Mouse (Mus musculus) kidney, adult 2 months (tissue): Measurements from ENCODE around the gene Gm49711. TPM values are rescaled to one million over a fixed set of nuclear protein-coding genes. Genes with fewer than 3 reads are reported as not detected.
A peak's percentile ranks its signal among the peaks of the same experiment; 100 is the strongest.

Experiments used
- DNase-seq: peaks from one replicate; pipeline ENCODE4 v3.0.0; 2021
- H3K27ac ChIP-seq: fragments of 200-500 bp; 2 replicates; pipeline ENCODE4 v1.5.1; 2012; ENCODE audit warnings: low read depth, low read length, control low read depth, inconsistent platforms; ENCODE audit not compliant: insufficient read depth
- H3K27me3 ChIP-seq: fragments of 200-500 bp; replicated peaks from 2 replicates; pipeline ENCODE4 v1.6.1; 2012; ENCODE audit warnings: mild to moderate bottlenecking, moderate library complexity, low read length, inconsistent platforms; ENCODE audit not compliant: control insufficient read depth, insufficient read depth
- H3K36me3 ChIP-seq: fragments of 200-500 bp; 2 replicates; pipeline ENCODE4 v1.6.1; 2012; ENCODE audit warnings: mild to moderate bottlenecking, moderate library complexity, low read length, inconsistent platforms; ENCODE audit not compliant: control insufficient read depth, insufficient read depth
- H3K4me1 ChIP-seq: fragments of 200-500 bp; 2 replicates; pipeline ENCODE4 v1.6.1; 2011; ENCODE audit warnings: low read length; ENCODE audit not compliant: control insufficient read depth, insufficient read depth
- H3K4me3 ChIP-seq: fragments of 200-500 bp; 2 replicates; pipeline ENCODE4 v1.5.1; 2011; ENCODE audit warnings: mild to moderate bottlenecking, low read depth, low read length, control low read depth; ENCODE audit not compliant: insufficient read depth
- CTCF ChIP-seq: fragments of 200-500 bp; conservative IDR thresholded peaks from 2 replicates; pipeline ENCODE4 v1.5.1; 2011; ENCODE audit warnings: low read depth, mild to moderate bottlenecking, control low read depth, low read length, moderate library complexity, mixed read lengths; ENCODE audit not compliant: insufficient read depth, insufficient read length
- POLR2A ChIP-seq: fragments of 200-500 bp; IDR thresholded peaks from one replicate; pipeline ENCODE4 v1.6.1; 2011; ENCODE audit warnings: low read depth, low read length, control low read depth
- WGBS: fragments of 180-500 bp; shearing (Covaris S2); methylation state at CpG from one replicate; pipeline ENCODE4 v1.1.7; 2018; 5-methylcytosine and 5-hydroxymethylcytosine counted together
- polyA plus RNA-seq: library from polyadenylated mRNA; depleted of rRNA; stranded (reverse); fragments of >200 nt; gene quantifications from 2 replicates; pipeline ENCODE4 v1.2.3, GENCODE M21; 2012; rRNA removed

Gene Gm49711
- polyA plus RNA-seq, result 0.16 TPM in 1 of 2 replicates, not detected in the other

GRCm38 (mm10) chr16:92057852-92058643, at the start of gene Gm49711, which contains the start of the genes Mrps6 and Slc5a3:
TSS of gene Gm49711 (plus strand) at chr16:92058316.
TSS of gene Mrps6 (plus strand) at chr16:92058270.
TSS of gene Slc5a3 (plus strand) at chr16:92058322.
- Histone ChIP-seq H3K27ac (peak within 1 kb of the TSS; percentile 98), H3K27me3 (no peaks in the 10 kb centered on the region), H3K36me3 (peaks cover 1% of the 10 kb centered on the region; the same call in 1 of the 2 replicates), H3K4me1 (peaks cover 9% of the 10 kb centered on the region; the same call in 1 of the 2 replicates), H3K4me3 (peak within 1 kb of the TSS; percentile 97)
- 1% methylated on average over 99 of the region's 99 CpGs for WGBS
- TF ChIP-seq CTCF (0 out of 2 replicates have a peak, but pooled peaks have one; percentile 1), POLR2A (peak; percentile 92)
- peak; percentile 93 for DNase-seq

GRCm38 (mm10) chr16:92009586-92009985, 48.5 kb upstream of the Gm49711 start:
- DNase-seq, result no peak
- Histone ChIP-seq H3K36me3 (no peaks in the 10 kb centered on the region), H3K4me1 (no peaks in the 10 kb centered on the region), H3K27ac (no peak overlapping the region), H3K4me3 (no peak overlapping the region), H3K27me3 (no peaks in the 10 kb centered on the region)
- TF ChIP-seq CTCF (no peak), POLR2A (no peak)
- WGBS, result 94% methylated on average over 2 of the region's 2 CpGs

- H3K4me1 ChIP-seq, result peaks cover 2% of the 10 kb centered on the region; the same call in 1 of the 2 replicates
- no peak overlapping the region for H3K27ac ChIP-seq
- TF ChIP-seq POLR2A, result no peak
- no peak for TF ChIP-seq CTCF
Measured at GRCm38 (mm10) chr16:92016792-92017191, 41.3 kb upstream of the Gm49711 start.

GRCm38 (mm10) chr16:92019141-92020118, 38.7 kb upstream of the Gm49711 start:
- no peaks in the 10 kb centered on the region for H3K36me3 ChIP-seq
- H3K4me1 ChIP-seq, result peaks cover 2% of the 10 kb centered on the region; the same call in 1 of the 2 replicates
- DNase-seq, result peak; percentile 60
- peak overlapping the region; percentile 47 for H3K4me3 ChIP-seq
- TF ChIP-seq CTCF (no peak), POLR2A (peak; percentile 11)
- H3K27me3 ChIP-seq, result no peaks in the 10 kb centered on the region
- 10% methylated on average over 26 of the region's 26 CpGs for WGBS
- H3K27ac ChIP-seq, result peak overlapping the region; percentile 88

More at GRCm38 (mm10) chr16:92016792-92017191, 41.3 kb upstream of the Gm49711 start:
- no peak overlapping the region for H3K4me3 ChIP-seq
- no peaks in the 10 kb centered on the region for H3K36me3 ChIP-seq
- no peak for DNase-seq
- WGBS, result 79% methylated on average over 8 of the region's 8 CpGs
- H3K27me3 ChIP-seq, result no peaks in the 10 kb centered on the region

- no peaks in the 10 kb centered on the region for H3K27me3 ChIP-seq
- TF ChIP-seq CTCF, result no peak
- no peak for TF ChIP-seq POLR2A
- H3K4me3 ChIP-seq, result no peak overlapping the region
- WGBS, result 87% methylated on average over 12 of the region's 12 CpGs
- no peaks in the 10 kb centered on the region for H3K36me3 ChIP-seq
- peaks cover 2% of the 10 kb centered on the region; the same call in 1 of the 2 replicates for H3K4me1 ChIP-seq
- DNase-seq, result no peak
- no peak overlapping the region for H3K27ac ChIP-seq
Measured at GRCm38 (mm10) chr16:92021656-92022400, 36.3 kb upstream of the Gm49711 start.

GRCm38 (mm10) chr16:92022494-92023283, 35.4 kb upstream of the Gm49711 start:
- Histone ChIP-seq H3K27me3 (no peaks in the 10 kb centered on the region), H3K27ac (no peak overlapping the region), H3K4me3 (no peak overlapping the region), H3K4me1 (peaks cover 3% of the 10 kb centered on the region; the same call in 1 of the 2 replicates), H3K36me3 (no peaks in the 10 kb centered on the region)
- 69% methylated on average over 20 of the region's 20 CpGs for WGBS
- DNase-seq, result no peak
- no peak for TF ChIP-seq CTCF
- TF ChIP-seq POLR2A, result no peak
